Mouse (Mus musculus): ENCODE data around the gene Stx17.

- no peak for TF ChIP-seq FLI1 (IDR thresholded peaks at IDR 0.05; ENCODE audit: low read length)
- no peak; the same call in 2 of the 3 replicates for TF ChIP-seq GATA1 (IDR thresholded peaks at IDR 0.05; ENCODE audit: borderline replicate concordance, low read length)
Measured at GRCm38 (mm10) chr4:48182115-48182806, 57.5 kb downstream of the Stx17 start.
